Mouse (Mus musculus) thymus, adult 2 months (tissue): ENCODE measurements around the gene Pex26. TPM values are rescaled to one million over a fixed set of nuclear protein-coding genes. Genes with fewer than 3 reads are reported as not detected.
A peak's percentile ranks its signal among the peaks of the same experiment; 100 is the strongest.

ENCODE experiments used
- DNase-seq: peaks from one replicate; pipeline ENCODE4 v3.0.0; 2021
- H3K27ac ChIP-seq: fragments of 200-500 bp; 2 replicates; pipeline ENCODE4 v1.5.1; 2012; ENCODE audit warnings: low read length, control low read depth; ENCODE audit not compliant: control insufficient read depth, insufficient read depth
- H3K27me3 ChIP-seq: fragments of 200-500 bp; 2 replicates; pipeline ENCODE4 v1.6.1; 2012; ENCODE audit warnings: mild to moderate bottlenecking, low read length, moderate library complexity, mixed read lengths; ENCODE audit not compliant: control insufficient read depth, insufficient read depth
- H3K36me3 ChIP-seq: fragments of 200-500 bp; 2 replicates; pipeline ENCODE4 v1.6.1; 2012; ENCODE audit warnings: mild to moderate bottlenecking, low read length, moderate library complexity; ENCODE audit not compliant: control insufficient read depth, insufficient read depth
- H3K4me1 ChIP-seq: fragments of 200-500 bp; replicated peaks from 2 replicates; pipeline ENCODE4 v1.6.1; 2012; ENCODE audit warnings: low read length; ENCODE audit not compliant: control insufficient read depth, insufficient read depth
- H3K4me3 ChIP-seq: fragments of 200-500 bp; 2 replicates; pipeline ENCODE4 v1.5.1; 2012; ENCODE audit warnings: mild to moderate bottlenecking, low read length, control low read depth, moderate library complexity; ENCODE audit not compliant: control insufficient read depth, insufficient read depth
- CTCF ChIP-seq: fragments of 200-500 bp; IDR thresholded peaks from 2 replicates; pipeline ENCODE4 v1.5.1; 2012; ENCODE audit warnings: mild to moderate bottlenecking, control low read depth, low read length, moderate library complexity, borderline replicate concordance; ENCODE audit not compliant: control insufficient read depth, poor library complexity, insufficient read depth; ENCODE audit errors: extremely low read depth
- POLR2A ChIP-seq: fragments of 200-500 bp; IDR thresholded peaks from 2 replicates; pipeline ENCODE4 v1.6.1; 2012; ENCODE audit warnings: mild to moderate bottlenecking, low read length, control low read depth, moderate library complexity; ENCODE audit not compliant: control insufficient read depth, poor library complexity, insufficient read depth; ENCODE audit errors: extremely low read depth
- WGBS: fragments of 180-500 bp; shearing (Covaris S2); methylation state at CpG from one replicate; pipeline ENCODE4 v1.1.7; 2018; 5-methylcytosine and 5-hydroxymethylcytosine counted together
- polyA plus RNA-seq: library from polyadenylated mRNA; depleted of rRNA; stranded (reverse); fragments of >200 nt; gene quantifications from 2 replicates; pipeline ENCODE4 v1.2.3, GENCODE M21; 2012

Gene Pex26
- polyA plus RNA-seq, 1 experiment, result 31.7 TPM

DNA sequence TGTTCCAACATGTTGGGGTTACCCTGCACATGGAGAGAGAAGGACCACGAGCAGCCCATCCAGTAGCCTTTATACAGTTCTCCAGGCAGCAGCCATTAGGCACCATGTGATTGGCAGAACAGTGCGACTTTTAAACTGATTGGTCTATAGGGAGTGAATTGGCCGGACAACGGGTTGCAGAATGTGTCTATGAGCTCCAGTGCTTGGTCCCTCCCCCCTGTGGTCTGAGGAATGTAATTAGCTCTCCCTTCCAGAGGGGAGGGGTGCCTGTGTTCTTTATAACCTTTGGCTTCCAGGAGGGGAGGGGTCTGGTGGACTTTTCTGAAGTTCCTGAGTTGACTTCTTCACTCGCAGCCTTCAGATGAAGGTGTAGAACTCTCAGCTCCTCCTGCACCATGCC, 18.6 kb downstream of the Pex26 start:
- TF ChIP-seq CTCF (no peak), POLR2A (no peak)
- 97% methylated on average over 5 of the region's 5 CpGs for WGBS
- no peak for DNase-seq
- Histone ChIP-seq H3K4me1 (peaks cover 13% of the 10 kb centered on the region), H3K27me3 (no peaks in the 10 kb centered on the region), H3K4me3 (no peak overlapping the region), H3K27ac (no peak overlapping the region), H3K36me3 (no peaks in the 10 kb centered on the region)

- Histone ChIP-seq H3K27me3 (no peaks in the 10 kb centered on the region; the same call in 1 of the 2 replicates), H3K4me3 (no peak overlapping the region), H3K4me1 (peaks cover 32% of the 10 kb centered on the region), H3K27ac (no peak overlapping the region), H3K36me3 (no peaks in the 10 kb centered on the region)
- TF ChIP-seq CTCF (no peak), POLR2A (no peak)
- 94% methylated on average over 5 of the region's 5 CpGs for WGBS
- DNase-seq, result no peak
These were observed 23.0 kb downstream of the Pex26 start for GRCm38 (mm10) chr6:121206481-121206880.

DNA sequence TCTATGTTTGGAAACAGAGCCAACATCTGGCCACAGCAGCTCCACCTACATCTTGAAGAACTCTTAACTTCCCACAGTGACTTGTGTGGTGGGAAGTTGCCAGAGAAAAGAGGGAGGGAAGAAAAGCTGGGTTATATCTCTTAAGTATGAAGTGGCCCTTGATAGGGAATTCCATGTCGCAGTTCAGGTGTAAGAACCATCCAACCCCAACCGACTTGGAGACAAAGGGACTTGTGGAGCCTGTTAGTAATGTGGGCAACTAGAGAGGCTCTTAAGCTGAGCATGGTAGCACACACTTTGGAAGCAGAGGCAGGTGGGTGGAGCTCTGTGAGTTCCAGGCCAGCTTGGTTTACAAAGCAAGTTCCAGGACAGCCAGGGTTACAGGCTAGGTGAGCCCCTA, 26.1 kb downstream of the Pex26 start:
- no peak for DNase-seq

DNA sequence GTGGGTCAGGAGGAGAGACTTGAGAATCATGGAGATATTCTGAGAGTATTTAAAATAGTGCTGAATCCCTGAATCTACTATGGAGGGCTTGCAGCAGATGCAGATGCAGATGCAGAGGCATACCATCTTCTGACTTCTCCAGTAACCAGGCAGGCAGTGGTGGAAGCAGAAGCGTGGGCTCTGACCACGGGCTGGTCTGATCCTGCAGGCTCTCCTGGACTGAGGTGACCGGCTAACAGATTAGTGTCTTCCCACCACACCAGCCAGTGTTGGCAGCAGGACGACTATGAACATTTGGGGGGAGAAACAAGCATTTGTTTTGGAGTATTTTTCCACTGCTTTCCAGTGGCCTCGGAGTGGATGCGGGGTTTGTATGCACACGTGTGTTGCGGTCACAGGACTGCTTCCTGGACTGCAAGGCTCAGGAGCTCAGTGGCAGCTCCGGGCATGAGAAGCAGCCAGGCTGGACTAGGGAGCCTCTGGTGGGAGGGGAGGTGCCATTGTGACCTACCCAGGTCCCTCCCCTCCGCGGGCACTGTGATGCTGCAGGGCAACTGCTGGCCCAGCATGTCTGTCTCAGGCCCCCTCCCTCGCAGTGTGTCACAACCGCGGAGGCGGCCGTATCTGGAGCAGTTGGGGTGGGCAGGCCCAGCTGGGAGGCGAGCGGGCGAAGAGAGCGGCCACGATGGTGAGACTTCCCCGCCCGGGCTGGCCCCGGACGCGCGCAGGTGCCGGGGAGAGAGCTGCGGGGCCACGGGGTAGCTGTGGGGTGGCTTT, 26.9 kb downstream of the Pex26 start, which contains the start of gene Tuba8:
TSS of gene Tuba8 (plus strand) at position 548 of the 777 bp plus-strand sequence.
- DNase-seq, result peak; percentile 49
- Histone ChIP-seq H3K27ac (no peak within 1 kb of the TSS), H3K4me3 (peak within 1 kb of the TSS; percentile 52), H3K27me3 (no peaks in the 10 kb centered on the region; the same call in 1 of the 2 replicates), H3K36me3 (no peaks in the 10 kb centered on the region), H3K4me1 (peaks cover 46% of the 10 kb centered on the region)
- 5% methylated on average over 30 of the region's 30 CpGs for WGBS
- no peak for TF ChIP-seq POLR2A
- no peak for TF ChIP-seq CTCF

More for the DNA sequence above, 26.1 kb downstream of the Pex26 start:
- Histone ChIP-seq H3K36me3 (no peaks in the 10 kb centered on the region), H3K4me1 (peaks cover 38% of the 10 kb centered on the region), H3K27ac (no peak overlapping the region), H3K4me3 (no peak overlapping the region), H3K27me3 (no peaks in the 10 kb centered on the region; the same call in 1 of the 2 replicates)
- 91% methylated on average over 2 of the region's 2 CpGs for WGBS
- TF ChIP-seq CTCF (no peak), POLR2A (no peak)

- Histone ChIP-seq H3K27me3 (no peaks in the 10 kb centered on the region; the same call in 1 of the 2 replicates), H3K36me3 (no peaks in the 10 kb centered on the region), H3K4me1 (peaks cover 52% of the 10 kb centered on the region), H3K4me3 (peak overlapping the region; percentile 52), H3K27ac (no peak overlapping the region)
- no peak for DNase-seq
- no peak for TF ChIP-seq POLR2A
- no peak for TF ChIP-seq CTCF
- WGBS, result 3% methylated on average over 12 of the region's 12 CpGs
These were observed 27.4 kb downstream of the Pex26 start for GRCm38 (mm10) chr6:121210926-121211289.

- no peaks in the 10 kb centered on the region for H3K36me3 ChIP-seq
- H3K27me3 ChIP-seq, result no peaks in the 10 kb centered on the region; the same call in 1 of the 2 replicates
- peaks cover 51% of the 10 kb centered on the region for H3K4me1 ChIP-seq
- H3K27ac ChIP-seq, result no peak overlapping the region
- WGBS, result 56% methylated on average over 5 of the region's 5 CpGs
- TF ChIP-seq POLR2A, result no peak
- TF ChIP-seq CTCF, result no peak
- H3K4me3 ChIP-seq, result peak overlapping the region; percentile 52; the same call in 1 of the 2 replicates
- DNase-seq, result no peak
These were observed 28.3 kb downstream of the Pex26 start for GRCm38 (mm10) chr6:121211743-121212142.

- no peak for DNase-seq
- H3K4me3 ChIP-seq, result no peak overlapping the region
- no peaks in the 10 kb centered on the region; the same call in 1 of the 2 replicates for H3K27me3 ChIP-seq
- TF ChIP-seq CTCF (no peak), POLR2A (no peak)
- WGBS, result 96% methylated on average over 4 of the region's 4 CpGs
- no peaks in the 10 kb centered on the region for H3K36me3 ChIP-seq
- H3K27ac ChIP-seq, result no peak overlapping the region
- H3K4me1 ChIP-seq, result peaks cover 58% of the 10 kb centered on the region
These were observed 29.5 kb downstream of the Pex26 start for GRCm38 (mm10) chr6:121212988-121213387.
